Mouse (Mus musculus): ENCODE data around the gene Krt7. TPM values are rescaled to one million over a fixed set of nuclear protein-coding genes. Genes with fewer than 3 reads are reported as not detected.

The Krt7 gene
- polyA plus RNA-seq, 1 experiment, result 0.86 TPM

DNA sequence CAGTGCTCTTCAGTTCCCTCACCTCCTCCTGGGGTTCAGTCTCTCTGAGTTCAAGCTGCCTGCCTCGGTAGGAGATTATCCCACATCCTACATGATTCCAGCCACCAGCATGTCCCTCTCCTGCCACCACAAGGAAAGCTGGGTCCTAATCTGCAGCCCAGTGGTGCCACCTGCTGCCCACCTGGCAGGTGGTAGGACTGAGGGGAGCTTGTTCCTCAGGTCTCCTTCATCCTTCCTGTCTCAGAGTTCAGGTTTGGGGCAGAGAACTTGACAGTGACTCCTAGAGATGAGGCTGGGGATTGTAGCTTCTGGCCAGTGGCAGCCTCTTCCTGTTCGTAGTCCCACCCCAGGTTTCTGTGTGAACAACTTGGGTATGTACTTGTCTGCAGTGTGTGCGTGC, 23.7 kb upstream of the Krt7 start:
- peak; percentile 24; the same call in 1 of the 2 replicates for TF ChIP-seq CTCF (IDR thresholded peaks at IDR 0.05; ENCODE audit: extremely low read depth, insufficient read depth, insufficient read length, insufficient replicate concordance)
- no peak for TF ChIP-seq POLR2A (IDR thresholded peaks at IDR 0.05; ENCODE audit: low read depth, low read length)
- Histone ChIP-seq H3K27me3 (ENCODE audit: control insufficient read depth, insufficient read depth, low read length) (no peaks in the 10 kb centered on the region), H3K27ac (ENCODE audit: insufficient read depth, low read length) (no peak overlapping the region), H3K36me3 (ENCODE audit: control insufficient read depth, insufficient read depth, low read length) (no peaks in the 10 kb centered on the region), H3K4me3 (ENCODE audit: extremely low read depth, insufficient read depth, insufficient read length) (no peak overlapping the region), H3K4me1 (ENCODE audit: control insufficient read depth, insufficient read depth, insufficient read length) (peaks cover 5% of the 10 kb centered on the region; the same call in 1 of the 2 replicates)
- 54% methylated on average over 3 of the region's 3 CpGs for whole genome bisulfite sequencing
- DNase-seq (ENCODE audit: low read depth in 1 of 2, low spot score in 2 of 2), result no peak

DNA sequence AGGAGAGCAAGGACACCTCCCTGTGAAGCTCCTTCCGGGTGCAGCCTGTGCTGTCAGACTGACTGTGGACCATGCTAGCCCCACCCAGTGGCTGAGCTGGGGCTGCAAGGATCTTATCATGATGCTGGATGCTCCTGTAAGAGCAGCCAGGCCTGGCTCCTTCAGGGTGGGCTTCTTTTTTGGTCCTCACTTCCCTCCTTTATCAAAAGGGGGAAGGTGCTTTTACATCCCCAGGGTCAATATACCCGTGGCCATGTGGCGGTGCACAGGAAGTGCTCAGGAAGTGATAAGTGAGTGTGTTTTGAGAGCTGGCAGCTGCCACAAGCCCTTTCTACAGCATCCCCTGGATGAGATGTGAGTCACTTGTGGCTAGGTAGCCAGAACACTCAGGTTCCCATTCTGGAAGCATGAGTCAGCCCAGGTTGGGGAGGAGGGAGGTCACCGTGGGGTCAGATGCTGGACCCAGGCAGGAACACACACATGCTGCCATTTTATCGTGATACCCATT, 22.8 kb upstream of the Krt7 start:
- peaks cover 5% of the 10 kb centered on the region; the same call in 1 of the 2 replicates for H3K4me1 ChIP-seq (ENCODE audit: control insufficient read depth, insufficient read depth, insufficient read length)
- no peak overlapping the region for H3K27ac ChIP-seq (ENCODE audit: insufficient read depth, low read length)
- 11% methylated on average over 5 of the region's 5 CpGs for WGBS
- H3K27me3 ChIP-seq (ENCODE audit: control insufficient read depth, insufficient read depth, low read length), result no peaks in the 10 kb centered on the region
- no peaks in the 10 kb centered on the region for H3K36me3 ChIP-seq (ENCODE audit: control insufficient read depth, insufficient read depth, low read length)
- peak in 1 of 2 experiments; percentile 32 for DNase-seq (ENCODE audit: low read depth in 1 of 2, low spot score in 2 of 2)
- no peak for TF ChIP-seq POLR2A (IDR thresholded peaks at IDR 0.05; ENCODE audit: low read depth, low read length)
- no peak for TF ChIP-seq CTCF (IDR thresholded peaks at IDR 0.05; ENCODE audit: extremely low read depth, insufficient read depth, insufficient read length, insufficient replicate concordance)
- H3K4me3 ChIP-seq (ENCODE audit: extremely low read depth, insufficient read depth, insufficient read length), result no peak overlapping the region

DNA sequence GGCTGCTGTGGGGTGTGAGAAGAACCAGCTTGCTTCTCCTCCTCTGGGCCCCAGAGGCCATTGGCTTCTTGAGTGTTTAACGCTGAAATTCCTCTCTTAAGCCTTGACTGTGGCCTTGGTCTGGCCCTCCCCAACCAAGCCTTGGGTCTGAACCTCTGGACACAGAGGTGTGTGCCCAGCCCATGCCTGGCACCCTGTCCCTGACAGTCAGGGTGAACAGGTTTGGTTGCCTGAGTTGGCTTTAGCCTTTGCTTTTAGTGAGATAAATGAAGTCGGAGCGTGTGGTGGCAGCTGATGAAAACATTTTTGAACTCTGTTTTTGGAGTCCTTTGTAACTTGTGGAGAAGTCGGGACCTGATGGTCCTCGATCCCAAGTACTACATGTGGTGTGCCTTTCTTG, 20.6 kb upstream of the Krt7 start:
- H3K27me3 ChIP-seq (ENCODE audit: control insufficient read depth, insufficient read depth, low read length), result no peaks in the 10 kb centered on the region
- DNase-seq (ENCODE audit: low read depth in 1 of 2, low spot score in 2 of 2), result no peak
- no peak overlapping the region for H3K4me3 ChIP-seq (ENCODE audit: extremely low read depth, insufficient read depth, insufficient read length)
- 91% methylated on average over 5 of the region's 5 CpGs for WGBS
- no peaks in the 10 kb centered on the region for H3K36me3 ChIP-seq (ENCODE audit: control insufficient read depth, insufficient read depth, low read length)
- no peak overlapping the region for H3K27ac ChIP-seq (ENCODE audit: insufficient read depth, low read length)
- peaks cover 5% of the 10 kb centered on the region; the same call in 1 of the 2 replicates for H3K4me1 ChIP-seq (ENCODE audit: control insufficient read depth, insufficient read depth, insufficient read length)
- TF ChIP-seq POLR2A (IDR thresholded peaks at IDR 0.05; ENCODE audit: low read depth, low read length) (no peak), CTCF (IDR thresholded peaks at IDR 0.05; ENCODE audit: extremely low read depth, insufficient read depth, insufficient read length, insufficient replicate concordance) (no peak)

DNA sequence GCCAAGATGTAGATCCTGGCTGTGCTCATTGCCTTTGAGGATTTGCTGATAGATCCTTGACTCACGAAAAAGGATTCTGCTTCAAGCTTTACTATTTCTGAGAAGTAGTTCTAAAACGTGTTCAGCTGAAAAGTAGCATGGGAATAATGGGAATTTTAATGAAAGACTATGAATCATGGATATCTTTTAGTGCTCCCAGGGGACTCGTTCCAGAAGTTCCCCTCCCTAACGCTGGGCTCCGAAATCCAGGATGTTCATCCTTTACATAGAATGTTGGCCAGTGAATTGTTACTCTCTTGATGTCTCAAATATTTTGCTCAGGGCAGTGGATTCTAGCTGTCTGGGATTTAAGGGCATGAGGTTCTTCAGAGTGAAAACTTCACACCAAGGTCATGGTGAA, 18.6 kb upstream of the Krt7 start:
- H3K4me1 ChIP-seq (ENCODE audit: control insufficient read depth, insufficient read depth, insufficient read length), result peaks cover 5% of the 10 kb centered on the region; the same call in 1 of the 2 replicates
- no peaks in the 10 kb centered on the region for H3K36me3 ChIP-seq (ENCODE audit: control insufficient read depth, insufficient read depth, low read length)
- no peaks in the 10 kb centered on the region for H3K27me3 ChIP-seq (ENCODE audit: control insufficient read depth, insufficient read depth, low read length)
- DNase-seq (ENCODE audit: low read depth in 1 of 2, low spot score in 2 of 2), result no peak
- no peak overlapping the region for H3K4me3 ChIP-seq (ENCODE audit: extremely low read depth, insufficient read depth, insufficient read length)
- no peak overlapping the region for H3K27ac ChIP-seq (ENCODE audit: insufficient read depth, low read length)
- 88% methylated on average over 5 of the region's 5 CpGs for WGBS
- no peak for TF ChIP-seq CTCF (IDR thresholded peaks at IDR 0.05; ENCODE audit: extremely low read depth, insufficient read depth, insufficient read length, insufficient replicate concordance)
- no peak for TF ChIP-seq POLR2A (IDR thresholded peaks at IDR 0.05; ENCODE audit: low read depth, low read length)

DNA sequence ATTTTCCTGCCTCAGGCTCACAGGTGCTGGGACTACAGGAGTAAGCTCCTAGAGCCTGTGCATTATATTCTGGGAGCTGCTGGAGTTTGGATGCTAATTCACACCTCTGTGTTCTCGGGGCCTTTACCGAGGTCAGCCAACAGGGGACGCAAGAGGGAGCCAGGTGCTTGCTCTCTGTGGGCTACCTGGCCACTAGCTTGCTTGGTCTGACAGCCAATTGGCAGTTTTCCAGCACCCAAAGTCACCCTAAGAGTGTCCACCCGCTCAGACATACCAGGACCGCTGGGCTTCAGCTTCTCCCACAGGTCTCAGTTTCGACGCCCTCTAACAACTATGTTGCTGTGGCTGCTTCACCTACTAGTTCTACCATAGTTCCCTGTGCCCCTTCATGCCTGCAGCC, 15.9 kb upstream of the Krt7 start:
- H3K4me1 ChIP-seq (ENCODE audit: control insufficient read depth, insufficient read depth, insufficient read length), result no peaks in the 10 kb centered on the region
- no peaks in the 10 kb centered on the region for H3K27me3 ChIP-seq (ENCODE audit: control insufficient read depth, insufficient read depth, low read length)
- no peaks in the 10 kb centered on the region for H3K36me3 ChIP-seq (ENCODE audit: control insufficient read depth, insufficient read depth, low read length)
- DNase-seq (ENCODE audit: low read depth in 1 of 2, low spot score in 2 of 2), result no peak
- 81% methylated on average over 7 of the region's 7 CpGs for WGBS
- no peak overlapping the region for H3K4me3 ChIP-seq (ENCODE audit: extremely low read depth, insufficient read depth, insufficient read length)
- no peak overlapping the region for H3K27ac ChIP-seq (ENCODE audit: insufficient read depth, low read length)
- TF ChIP-seq POLR2A (IDR thresholded peaks at IDR 0.05; ENCODE audit: low read depth, low read length) (no peak), CTCF (IDR thresholded peaks at IDR 0.05; ENCODE audit: extremely low read depth, insufficient read depth, insufficient read length, insufficient replicate concordance) (no peak)

DNA sequence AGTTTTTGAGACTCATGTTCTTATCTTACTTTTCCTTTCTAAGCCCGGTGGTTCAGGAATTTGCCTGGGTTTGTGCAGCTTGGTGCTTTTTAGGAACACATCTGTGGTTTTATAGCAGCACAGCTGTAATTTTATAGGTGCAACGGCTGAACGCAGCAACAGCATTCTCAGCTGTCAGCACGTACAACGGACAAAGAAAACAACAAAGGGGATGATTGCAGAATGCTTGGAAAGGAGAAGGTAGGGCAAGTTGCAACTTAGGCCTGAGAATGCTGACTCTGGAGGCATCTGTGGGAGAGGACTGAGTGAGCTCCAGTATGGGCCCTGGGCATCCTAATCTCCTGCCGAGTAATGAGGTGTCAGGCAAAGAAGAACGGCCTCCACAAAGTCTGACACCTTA, 14.4 kb upstream of the Krt7 start:
- no peaks in the 10 kb centered on the region for H3K36me3 ChIP-seq (ENCODE audit: control insufficient read depth, insufficient read depth, low read length)
- 40% methylated on average over 7 of the region's 7 CpGs for WGBS
- TF ChIP-seq CTCF (IDR thresholded peaks at IDR 0.05; ENCODE audit: extremely low read depth, insufficient read depth, insufficient read length, insufficient replicate concordance) (no peak), POLR2A (IDR thresholded peaks at IDR 0.05; ENCODE audit: low read depth, low read length) (no peak)
- no peaks in the 10 kb centered on the region for H3K27me3 ChIP-seq (ENCODE audit: control insufficient read depth, insufficient read depth, low read length)
- DNase-seq (ENCODE audit: low read depth in 1 of 2, low spot score in 2 of 2), result no peak
- no peak overlapping the region for H3K27ac ChIP-seq (ENCODE audit: insufficient read depth, low read length)
- no peak overlapping the region for H3K4me3 ChIP-seq (ENCODE audit: extremely low read depth, insufficient read depth, insufficient read length)
- no peaks in the 10 kb centered on the region for H3K4me1 ChIP-seq (ENCODE audit: control insufficient read depth, insufficient read depth, insufficient read length)

DNA sequence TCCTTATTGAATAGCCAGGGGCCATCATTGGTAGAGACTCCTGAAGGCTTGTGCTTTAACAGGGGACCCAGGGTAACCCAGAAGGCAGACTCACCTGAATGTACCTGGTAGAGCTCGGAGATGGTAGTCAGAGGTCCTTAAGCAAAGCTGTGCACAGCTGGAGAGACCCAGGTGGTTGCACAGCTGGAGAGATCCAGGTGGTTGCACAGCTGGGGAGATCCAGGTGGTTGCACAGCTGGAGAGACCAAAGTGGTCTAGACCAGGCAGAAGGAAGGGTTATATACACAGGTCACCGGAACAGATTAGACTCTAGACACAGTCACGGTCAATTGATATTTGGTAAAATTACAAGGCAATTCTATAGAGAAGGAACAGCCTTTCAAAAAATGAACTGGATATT, 13.9 kb upstream of the Krt7 start:
- no peak for TF ChIP-seq CTCF (IDR thresholded peaks at IDR 0.05; ENCODE audit: extremely low read depth, insufficient read depth, insufficient read length, insufficient replicate concordance)
- no peak for TF ChIP-seq POLR2A (IDR thresholded peaks at IDR 0.05; ENCODE audit: low read depth, low read length)
- H3K36me3 ChIP-seq (ENCODE audit: control insufficient read depth, insufficient read depth, low read length), result no peaks in the 10 kb centered on the region
- 87% methylated on average over 3 of the region's 3 CpGs for WGBS
- no peak for DNase-seq (ENCODE audit: low read depth in 1 of 2, low spot score in 2 of 2)
- no peaks in the 10 kb centered on the region for H3K4me1 ChIP-seq (ENCODE audit: control insufficient read depth, insufficient read depth, insufficient read length)
- no peak overlapping the region for H3K4me3 ChIP-seq (ENCODE audit: extremely low read depth, insufficient read depth, insufficient read length)
- H3K27ac ChIP-seq (ENCODE audit: insufficient read depth, low read length), result no peak overlapping the region
- no peaks in the 10 kb centered on the region for H3K27me3 ChIP-seq (ENCODE audit: control insufficient read depth, insufficient read depth, low read length)

Data from spleen, adult 2 months (tissue).